Mouse (Mus musculus): ENCODE measurements at regions not wholly inside any gene's neighbourhood (a gene's known extent, or its start where the extent isn't known, plus 50 kb on each side); places are given as distances from the start of the nearest gene placed in this dataset.

GRCm38 (mm10) chr8:23560836-23561235, 1149.7 kb downstream of the Mrps31 start:
- no peaks in the 10 kb centered on the region for H3K36me3 ChIP-seq (replicated peaks)
- H3K27me3 ChIP-seq (ENCODE audit: poor library complexity, severe bottlenecking) = peaks cover 21% of the 10 kb centered on the region
- H3K4me3 ChIP-seq = no peak overlapping the region
- DNase-seq (ENCODE audit: extremely low spot score, low spot score) = no peak
- no peaks in the 10 kb centered on the region for H3K9me3 ChIP-seq
- peak overlapping the region; percentile 79 for H3K27ac ChIP-seq
- WGBS = 85% methylated on average over 5 of the region's 5 CpGs
- peaks cover 38% of the 10 kb centered on the region for H3K4me1 ChIP-seq

DNA sequence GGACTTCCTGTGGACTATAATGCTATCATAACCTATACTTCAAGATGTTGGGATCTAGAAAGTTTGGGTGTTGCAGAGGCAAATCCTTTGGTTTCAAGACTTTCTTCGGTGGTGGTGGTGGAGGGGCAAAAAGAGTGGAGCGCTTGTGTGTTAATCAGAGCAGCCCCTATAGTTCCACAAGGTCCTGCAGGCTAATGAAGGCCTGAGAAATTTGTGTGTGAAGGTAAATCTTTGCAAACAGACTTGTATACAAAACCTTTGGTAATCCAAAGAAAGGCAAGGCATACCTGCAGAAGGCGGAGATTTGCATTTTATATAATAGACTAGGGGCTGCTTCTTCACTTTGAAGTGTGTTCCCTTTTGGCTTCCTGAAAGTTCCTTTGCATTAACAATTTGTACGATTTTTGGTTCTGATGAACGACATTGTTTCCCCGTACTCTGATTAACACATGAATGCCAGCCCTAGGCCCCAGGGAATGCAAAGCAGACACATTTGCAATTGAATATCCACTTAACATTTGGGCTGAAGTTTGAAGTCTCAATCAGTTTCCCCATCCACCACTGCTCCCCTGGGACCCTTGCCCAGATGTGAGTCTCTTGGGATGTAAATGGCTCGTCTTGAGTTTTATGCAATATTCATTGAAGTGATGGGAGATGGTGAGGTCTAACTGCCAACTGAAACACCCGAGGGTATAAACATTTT, 1150.7 kb downstream of the Mrps31 start:
- Histone ChIP-seq H3K9me3 (no peaks in the 10 kb centered on the region), H3K4me3 (no peak overlapping the region), H3K27me3 (ENCODE audit: poor library complexity, severe bottlenecking) (peaks cover 21% of the 10 kb centered on the region), H3K27ac (peak overlapping the region; percentile 79), H3K36me3 (replicated peaks) (no peaks in the 10 kb centered on the region), H3K4me1 (peaks cover 38% of the 10 kb centered on the region)
- DNase-seq (ENCODE audit: extremely low spot score, low spot score) = peak; percentile 35
- 21% methylated on average over 8 of the region's 8 CpGs for WGBS

DNA sequence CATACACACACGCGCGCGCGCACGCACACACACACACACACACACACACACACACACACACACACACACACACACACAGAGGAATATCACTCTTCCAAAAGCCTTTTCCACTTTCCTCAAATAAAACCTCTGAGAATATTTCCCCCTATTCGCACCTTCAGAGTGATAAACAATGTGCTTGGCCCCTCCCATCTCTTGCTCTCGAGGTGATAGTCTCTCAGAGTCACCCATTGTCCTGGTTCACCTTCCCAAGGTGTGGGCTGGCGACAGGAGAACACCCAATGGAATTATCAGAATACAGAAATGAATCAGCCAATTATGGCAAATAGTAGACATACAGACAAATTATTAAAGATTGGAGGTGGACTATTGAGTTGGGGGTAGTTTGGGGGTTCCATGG, 1151.3 kb downstream of the Mrps31 start:
- Histone ChIP-seq H3K4me3 (peak overlapping the region; percentile 39; the same call in 1 of the 2 replicates), H3K36me3 (replicated peaks) (no peaks in the 10 kb centered on the region), H3K9me3 (no peaks in the 10 kb centered on the region), H3K27me3 (ENCODE audit: poor library complexity, severe bottlenecking) (peaks cover 21% of the 10 kb centered on the region), H3K27ac (peak overlapping the region; percentile 79), H3K4me1 (peaks cover 38% of the 10 kb centered on the region)
- no peak for DNase-seq (ENCODE audit: extremely low spot score, low spot score)
- 27% methylated on average over 9 of the region's 9 CpGs for WGBS

- WGBS = 4% methylated on average over 18 of the region's 18 CpGs
- H3K4me1 ChIP-seq = peaks cover 38% of the 10 kb centered on the region
- peak overlapping the region; percentile 39 for H3K4me3 ChIP-seq
- peak overlapping the region; percentile 79 for H3K27ac ChIP-seq
- H3K36me3 ChIP-seq (replicated peaks) = no peaks in the 10 kb centered on the region
- DNase-seq (ENCODE audit: extremely low spot score, low spot score) = peak; percentile 37
- H3K27me3 ChIP-seq (ENCODE audit: poor library complexity, severe bottlenecking) = peaks cover 21% of the 10 kb centered on the region
- no peaks in the 10 kb centered on the region for H3K9me3 ChIP-seq
Observed at GRCm38 (mm10) chr8:23563065-23564020, 1152.2 kb downstream of the Mrps31 start.

- H3K4me1 ChIP-seq = peaks cover 14% of the 10 kb centered on the region
- 91% methylated on average over 3 of the region's 3 CpGs for WGBS
- H3K4me3 ChIP-seq = no peak overlapping the region
- H3K27ac ChIP-seq = no peak overlapping the region
- H3K27me3 ChIP-seq (ENCODE audit: poor library complexity, severe bottlenecking) = peaks cover 18% of the 10 kb centered on the region
- no peak for DNase-seq (ENCODE audit: extremely low spot score, low spot score)
- H3K36me3 ChIP-seq (replicated peaks) = no peaks in the 10 kb centered on the region
- no peaks in the 10 kb centered on the region for H3K9me3 ChIP-seq
Observed at GRCm38 (mm10) chr8:23567906-23568305, 1156.7 kb downstream of the Mrps31 start.

DNA sequence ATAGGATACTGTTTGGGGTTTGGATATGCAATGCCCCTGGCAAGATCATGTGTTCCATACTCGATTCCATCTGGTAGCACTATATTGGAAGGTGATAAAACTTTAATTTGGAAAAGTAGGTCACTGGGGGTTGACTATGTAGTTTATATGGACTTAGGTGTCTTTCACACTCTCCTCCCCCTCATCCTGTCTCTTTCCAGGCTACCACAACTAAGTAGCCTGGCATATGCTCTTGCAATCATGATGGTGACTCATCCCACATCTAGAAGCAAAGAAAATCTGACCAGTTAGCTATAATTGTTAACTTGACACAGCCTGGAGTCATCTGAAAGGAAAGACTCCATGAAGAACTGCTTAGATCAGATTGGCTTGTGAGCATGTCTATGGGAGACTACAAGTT, 1154.3 kb downstream of the Adam3 start:
- no peak for DNase-seq (ENCODE audit: extremely low spot score, low spot score)
- 83% methylated on average over 1 of the region's 1 CpGs for WGBS
- no peaks in the 10 kb centered on the region for H3K9me3 ChIP-seq
- no peak overlapping the region for H3K27ac ChIP-seq
- H3K36me3 ChIP-seq (replicated peaks) = no peaks in the 10 kb centered on the region
- no peaks in the 10 kb centered on the region for H3K27me3 ChIP-seq (ENCODE audit: poor library complexity, severe bottlenecking)
- H3K4me3 ChIP-seq = no peak overlapping the region
- no peaks in the 10 kb centered on the region for H3K4me1 ChIP-seq

DNA sequence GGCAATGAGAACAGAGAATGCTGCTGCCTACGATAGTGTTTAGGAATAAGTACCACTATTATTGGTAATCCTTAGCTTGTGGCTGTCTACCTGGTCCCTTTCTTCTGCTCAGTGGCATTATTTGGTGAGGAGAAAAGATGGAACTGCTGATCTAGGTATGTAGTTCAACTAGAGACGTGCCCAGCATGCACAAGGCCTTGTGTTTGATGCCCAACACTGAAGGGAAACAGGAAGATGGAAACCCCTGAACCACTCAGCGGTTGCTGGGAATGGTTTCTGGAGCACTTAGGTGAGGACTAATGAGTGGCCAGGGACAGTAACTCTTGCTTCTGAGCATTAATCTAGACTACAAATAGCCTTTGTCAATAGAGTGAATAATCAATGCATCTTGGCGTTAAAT, 1145.5 kb downstream of the Adam3 start:
- no peaks in the 10 kb centered on the region for H3K4me1 ChIP-seq
- DNase-seq (ENCODE audit: extremely low spot score, low spot score) = no peak
- H3K36me3 ChIP-seq (replicated peaks) = no peaks in the 10 kb centered on the region
- no peak overlapping the region for H3K4me3 ChIP-seq
- no peaks in the 10 kb centered on the region for H3K27me3 ChIP-seq (ENCODE audit: poor library complexity, severe bottlenecking)
- 93% methylated on average over 4 of the region's 4 CpGs for WGBS
- no peaks in the 10 kb centered on the region for H3K9me3 ChIP-seq
- H3K27ac ChIP-seq = no peak overlapping the region

DNA sequence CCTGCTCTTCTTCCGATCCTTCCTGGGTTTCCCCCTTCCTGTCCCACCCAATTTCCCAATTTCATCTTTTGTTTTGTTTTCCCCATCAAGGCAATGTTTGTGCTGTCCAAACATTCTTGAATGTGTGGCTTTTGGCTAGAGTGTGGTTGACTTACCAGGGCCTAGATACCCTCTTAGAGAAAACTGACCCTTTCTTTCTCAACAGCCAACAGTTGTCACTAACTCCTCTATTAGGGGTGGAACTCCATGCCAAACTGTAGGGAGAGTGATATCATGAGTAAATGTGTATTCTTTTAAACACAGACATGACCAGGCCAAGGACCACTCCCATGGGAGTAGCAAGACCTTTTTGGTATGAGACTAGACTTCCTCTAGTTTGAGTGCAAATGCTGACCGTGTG, 1145.0 kb downstream of the Adam3 start:
- no peaks in the 10 kb centered on the region for H3K27me3 ChIP-seq (ENCODE audit: poor library complexity, severe bottlenecking)
- H3K9me3 ChIP-seq = no peaks in the 10 kb centered on the region
- H3K4me1 ChIP-seq = no peaks in the 10 kb centered on the region
- WGBS = 95% methylated on average over 2 of the region's 2 CpGs
- H3K27ac ChIP-seq = no peak overlapping the region
- no peaks in the 10 kb centered on the region for H3K36me3 ChIP-seq (replicated peaks)
- no peak overlapping the region for H3K4me3 ChIP-seq
- no peak for DNase-seq (ENCODE audit: extremely low spot score, low spot score)
